Mouse (Mus musculus) forelimb bud, embryonic 11.5 days (tissue): ENCODE data around the gene Uqcc3.
"Not testable (repeated sequence)": the region's sequence is repeated elsewhere in the genome, so short reads cannot be mapped to it uniquely, and the experiment has no call there.

ENCODE experiments used
- DNase-seq: peaks from one replicate; pipeline ENCODE4 v3.0.0-alpha.2; 2012; ENCODE audit warnings: low read depth, low spot score

Uqcc3 gene

DNA sequence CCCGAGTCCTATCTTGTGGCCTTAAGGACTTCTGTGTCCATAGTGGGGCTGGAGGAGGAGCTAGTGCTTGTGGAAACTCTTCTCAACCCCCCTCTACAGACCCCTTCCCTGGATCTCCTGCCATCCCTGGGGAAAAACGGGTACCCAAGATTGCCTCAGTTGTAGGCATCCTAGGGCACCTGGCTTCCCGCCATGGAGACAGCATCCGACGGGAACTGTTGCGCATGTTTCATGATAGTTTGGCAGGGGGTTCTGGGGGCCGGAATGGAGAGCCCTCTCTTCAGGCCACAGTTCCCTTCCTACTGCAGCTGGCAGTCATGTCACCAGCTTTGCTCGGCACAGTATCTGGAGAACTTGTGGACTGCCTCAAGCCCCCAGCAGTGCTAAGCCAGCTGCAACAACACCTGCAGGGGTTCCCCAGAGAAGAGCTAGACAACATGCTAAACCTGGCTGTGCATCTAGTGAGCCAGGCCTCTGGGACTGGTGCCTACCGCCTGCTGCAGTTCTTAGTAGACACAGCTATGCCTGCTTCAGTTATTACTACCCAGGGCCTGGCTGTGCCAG, 14.8 kb upstream of the Uqcc3 start:
- DNase-seq, result no peak

DNA sequence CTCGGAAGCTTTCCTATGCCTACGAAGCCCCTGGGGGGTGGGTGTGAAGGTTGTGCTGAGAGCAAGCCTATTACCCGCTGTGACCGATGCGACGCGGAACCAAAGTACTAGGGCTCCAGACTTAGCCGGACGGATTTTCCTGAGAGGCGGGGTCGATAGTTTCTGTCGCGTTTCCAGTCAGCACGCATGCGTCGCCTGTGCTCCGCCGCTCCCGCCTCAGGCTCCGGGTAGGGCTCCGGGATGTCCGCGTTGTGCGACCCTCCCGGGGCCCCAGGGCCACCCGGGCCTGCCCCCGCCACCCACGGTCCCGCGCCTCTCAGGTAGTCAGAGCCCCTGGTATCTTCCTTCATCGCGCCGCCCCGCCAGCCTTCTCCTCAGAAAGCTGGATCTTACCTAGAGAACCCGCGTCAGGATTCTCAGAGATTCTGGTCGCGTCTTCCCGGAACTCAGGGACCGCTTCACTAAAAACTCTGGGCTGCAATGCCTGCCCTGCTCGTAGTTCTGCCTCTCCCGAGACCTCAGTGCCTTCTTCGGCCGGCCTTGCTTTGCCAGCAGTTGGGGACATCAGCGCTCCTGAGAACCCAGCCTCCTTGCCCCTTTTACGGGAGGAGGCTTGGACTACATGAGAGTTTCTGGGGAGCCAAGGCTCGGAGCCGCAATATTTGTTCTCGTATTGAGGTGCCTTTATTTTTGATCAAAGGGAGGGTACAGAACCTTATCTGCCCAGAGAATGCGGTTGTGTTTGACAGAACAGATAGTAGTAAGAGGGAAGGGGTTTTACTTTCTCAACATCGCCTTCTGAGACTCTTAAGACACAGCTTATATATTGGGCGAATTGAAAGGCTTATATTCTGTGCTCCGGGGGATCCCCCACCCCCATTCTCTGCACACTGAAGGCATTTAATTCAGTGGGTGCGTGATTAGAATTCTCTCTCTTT, 12.4 kb upstream of the Uqcc3 start, which contains the start of gene Ints5:
TSS of gene Ints5 (plus strand) at position 177 of the 938 bp plus-strand sequence.
- DNase-seq, result peak; percentile 83

DNA sequence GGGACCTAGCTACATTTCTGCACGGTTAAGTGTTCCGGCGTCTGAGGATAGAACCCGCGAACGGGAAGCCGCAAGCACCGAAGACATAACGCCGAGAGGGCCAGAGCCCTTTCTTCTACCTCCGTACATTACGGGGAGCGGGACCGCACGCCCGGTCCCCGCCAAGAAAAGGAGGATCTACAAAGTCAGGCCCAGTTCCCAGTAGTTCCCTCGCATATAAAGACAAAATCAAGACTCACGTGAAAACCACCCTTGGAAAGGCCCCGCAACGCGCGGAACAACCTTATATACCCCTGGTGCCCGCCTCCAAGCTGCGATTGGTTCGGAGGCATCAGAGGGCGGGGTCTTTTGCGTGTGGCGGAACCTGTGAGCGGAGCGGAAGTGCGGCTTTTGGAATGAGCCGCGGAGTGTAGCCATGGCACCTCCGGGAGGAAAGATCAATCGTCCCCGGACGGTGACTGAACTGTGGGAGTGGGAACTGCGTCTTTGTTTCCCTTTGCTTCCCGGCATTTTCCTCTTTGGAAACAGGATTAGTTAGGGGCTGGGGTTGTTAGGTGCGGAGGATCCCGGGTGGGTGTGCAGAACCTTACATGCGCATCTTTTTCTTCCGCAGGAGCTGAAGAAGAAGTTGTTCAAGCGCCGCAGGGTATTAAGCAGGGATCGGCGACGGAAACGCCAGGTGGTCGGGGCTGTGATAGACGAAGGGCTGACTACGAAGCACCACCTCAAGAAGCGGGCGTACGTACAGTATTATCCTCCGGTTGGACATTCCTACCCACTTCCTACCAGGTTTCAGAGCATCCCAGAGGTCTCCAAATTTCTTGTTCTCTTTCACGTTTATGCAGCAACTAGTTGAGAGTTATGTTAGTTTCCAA, 8.0 kb upstream of the Uqcc3 start, which contains the start of the genes 1810009A15Rik and Gm49416:
TSS of gene 1810009A15Rik (plus strand) at position 343 of the 875 bp plus-strand sequence.
TSS of gene Gm49416 (plus strand) at position 416 of the 875 bp plus-strand sequence.
- peak; percentile 97 for DNase-seq

GRCm38 (mm10) chr19:8887585-8888463, 7.1 kb upstream of the Uqcc3 start:
- DNase-seq, result no peak

GRCm38 (mm10) chr19:8886916-8887584, 6.3 kb upstream of the Uqcc3 start:
- no peak for DNase-seq

- DNase-seq, result no peak
These were observed 2.9 kb upstream of the Uqcc3 start, which contains the start of the genes Lbhd1 and Gm49403 for GRCm38 (mm10) chr19:8883616-8884015. Gene Lbhd1, plus strand, starts transcription at chr19:8883732. Gene Gm49403, plus strand, starts transcription at chr19:8883930.

DNA sequence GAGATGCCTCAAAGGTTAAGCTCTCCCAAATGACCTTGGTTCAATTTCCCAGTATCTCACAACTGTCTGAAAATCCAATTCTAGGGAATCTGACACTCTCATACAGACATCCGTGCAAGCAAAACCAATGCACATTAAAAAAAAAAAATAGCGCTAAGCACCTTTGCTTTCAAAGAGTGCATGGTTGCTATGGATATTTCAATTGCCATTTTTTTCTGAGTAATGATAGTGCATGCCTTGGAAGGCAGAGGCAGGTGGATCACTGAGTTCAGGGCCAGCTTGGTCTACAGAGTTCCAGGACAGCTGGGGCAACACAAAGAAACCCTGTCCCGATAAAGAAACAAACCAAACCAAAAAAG, 290 bp upstream of the Uqcc3 start:
- DNase-seq, result no peak

DNA sequence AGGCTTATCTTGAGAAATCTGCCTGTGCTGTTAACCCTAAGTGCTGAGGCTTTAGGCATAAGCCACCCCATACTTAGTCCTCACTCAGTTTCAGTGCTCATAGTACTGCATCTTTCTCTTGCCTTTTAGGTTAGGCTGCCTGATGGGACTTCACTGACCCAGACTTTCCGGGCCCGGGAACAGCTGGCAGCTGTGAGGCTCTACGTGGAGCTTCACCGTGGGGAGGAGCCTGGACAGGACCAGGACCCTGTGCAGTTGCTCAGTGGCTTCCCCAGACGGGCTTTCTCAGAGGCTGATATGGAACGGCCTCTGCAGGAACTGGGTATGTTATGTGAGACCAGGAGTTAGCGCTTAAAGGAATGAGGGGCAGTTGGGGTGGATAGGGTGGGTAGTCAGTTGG, 5.7 kb downstream of the Uqcc3 start:
- DNase-seq, result no peak

GRCm38 (mm10) chr19:8872266-8872840, 8.4 kb downstream of the Uqcc3 start:
- DNase-seq, result no peak

- DNase-seq, result peak; percentile 93
These were observed 9.2 kb downstream of the Uqcc3 start, which contains the start of gene Ubxn1 for GRCm38 (mm10) chr19:8871267-8872186. Gene Ubxn1, plus strand, starts transcription at chr19:8871496.

GRCm38 (mm10) chr19:8870838-8871237, 9.9 kb downstream of the Uqcc3 start:
- no peak for DNase-seq

GRCm38 (mm10) chr19:8870381-8870780, 10.3 kb downstream of the Uqcc3 start:
- DNase-seq, result not testable (repeated sequence)

- DNase-seq, result no peak
These were observed 16.5 kb downstream of the Uqcc3 start for GRCm38 (mm10) chr19:8864265-8864664.

DNA sequence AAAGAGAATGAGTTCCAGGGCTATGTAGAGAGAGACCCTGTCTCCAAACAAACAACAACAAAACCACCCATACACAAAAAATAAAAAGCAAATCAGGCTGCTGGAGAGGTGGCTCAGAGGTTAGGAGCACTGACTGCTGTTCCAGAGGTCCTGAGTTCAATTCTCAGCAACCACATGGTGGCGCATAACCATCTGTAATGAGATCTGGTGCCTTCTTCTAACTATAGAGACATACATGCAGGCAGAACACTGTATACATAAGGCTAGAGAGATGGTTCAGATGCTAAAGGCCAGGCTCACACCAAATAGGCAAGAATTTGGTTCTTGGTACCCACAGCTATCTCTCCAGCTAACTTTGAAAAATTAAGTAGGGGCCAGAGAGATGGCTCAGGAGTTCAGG, 21.7 kb downstream of the Uqcc3 start:
- DNase-seq, result no peak

GRCm38 (mm10) chr19:8857689-8858088, 23.0 kb downstream of the Uqcc3 start:
- DNase-seq, result no peak

- no peak for DNase-seq
These were observed 27.6 kb downstream of the Uqcc3 start for GRCm38 (mm10) chr19:8853117-8853516.

DNA sequence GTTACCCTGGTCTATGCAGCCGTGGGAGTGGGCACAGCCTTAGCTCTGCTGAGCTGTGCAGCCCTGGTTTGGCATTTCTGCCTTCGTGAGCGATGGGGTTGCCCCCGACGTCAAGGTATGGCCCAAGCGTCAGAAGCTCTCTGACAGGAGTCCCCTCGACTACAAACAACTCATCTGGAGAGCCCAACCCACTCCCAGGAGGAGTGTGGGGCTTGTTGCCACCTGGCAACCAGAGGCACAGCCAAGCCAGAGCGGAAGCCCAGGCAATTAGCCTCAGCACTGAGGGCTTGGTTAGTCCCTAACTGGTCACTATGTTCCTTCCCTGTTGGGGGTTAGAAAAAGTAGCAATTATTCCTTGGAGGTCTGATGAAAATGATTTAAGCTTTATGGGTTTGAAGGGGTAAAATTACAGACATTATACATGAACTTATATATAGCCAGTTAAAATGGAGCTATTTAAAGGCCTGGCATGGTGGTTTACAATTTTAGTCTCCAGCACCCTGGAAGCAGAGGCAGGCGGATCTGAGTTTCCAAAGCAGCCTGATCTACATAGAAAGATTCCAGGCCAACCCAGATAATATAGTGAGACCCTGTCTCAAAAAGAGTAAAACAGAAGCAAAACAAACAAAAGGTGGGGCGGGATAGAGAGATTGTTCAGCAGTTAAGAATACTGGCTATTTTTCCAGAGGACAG, 28.3 kb downstream of the Uqcc3 start:
- DNase-seq, result no peak

DNA sequence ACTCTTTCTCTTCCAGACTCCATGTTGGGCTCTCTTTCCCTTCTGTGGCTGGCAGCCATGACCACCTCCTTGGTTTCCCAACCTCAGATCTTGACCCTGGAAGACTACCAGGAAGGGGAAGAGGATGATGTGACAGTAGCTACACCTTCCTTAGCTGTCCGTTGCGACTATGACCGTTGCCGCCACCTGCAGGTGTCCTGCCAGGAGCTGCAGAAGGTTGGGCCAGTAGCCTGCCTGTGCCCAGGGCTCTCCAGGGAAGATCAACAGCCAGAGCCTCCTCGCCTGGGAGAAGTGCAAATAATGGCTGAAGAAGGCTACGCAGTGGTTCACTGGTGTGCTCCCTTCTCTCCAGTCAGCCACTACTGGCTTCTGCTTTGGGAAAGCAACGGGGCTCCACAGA, 29.1 kb downstream of the Uqcc3 start:
- DNase-seq, result no peak
